Mouse (Mus musculus): ENCODE measurements around the gene Ccl6. TPM values are rescaled to one million over a fixed set of nuclear protein-coding genes. Genes with fewer than 3 reads are reported as not detected.

The Ccl6 gene
- polyA plus RNA-seq, 1 experiment from 2014 or later = 2.1 TPM

GRCm38 (mm10) chr11:83618238-83618637 lies 25.4 kb upstream of the Ccl6 start:
- no peak for DNase-seq (ENCODE audit: extremely low spot score, low spot score)
- Histone ChIP-seq H3K36me3 (replicated peaks) (no peaks in the 10 kb centered on the region), H3K4me1 (no peaks in the 10 kb centered on the region), H3K9me3 (no peaks in the 10 kb centered on the region), H3K4me3 (no peak overlapping the region), H3K27me3 (ENCODE audit: poor library complexity, severe bottlenecking) (no peaks in the 10 kb centered on the region), H3K27ac (no peak overlapping the region)
- 68% methylated on average over 5 of the region's 5 CpGs for WGBS

GRCm38 (mm10) chr11:83616586-83616985 lies 23.7 kb upstream of the Ccl6 start:
- 94% methylated on average over 1 of the region's 1 CpGs for WGBS
- H3K27me3 ChIP-seq (ENCODE audit: poor library complexity, severe bottlenecking) = no peaks in the 10 kb centered on the region

GRCm38 (mm10) chr11:83610900-83611299 lies 18.0 kb upstream of the Ccl6 start:
- WGBS = 86% methylated on average over 2 of the region's 2 CpGs

More at GRCm38 (mm10) chr11:83616586-83616985, 23.7 kb upstream of the Ccl6 start:
- Histone ChIP-seq H3K4me1 (no peaks in the 10 kb centered on the region), H3K27ac (no peak overlapping the region), H3K4me3 (no peak overlapping the region), H3K36me3 (replicated peaks) (no peaks in the 10 kb centered on the region), H3K9me3 (no peaks in the 10 kb centered on the region)
- DNase-seq (ENCODE audit: extremely low spot score, low spot score) = no peak

DNA sequence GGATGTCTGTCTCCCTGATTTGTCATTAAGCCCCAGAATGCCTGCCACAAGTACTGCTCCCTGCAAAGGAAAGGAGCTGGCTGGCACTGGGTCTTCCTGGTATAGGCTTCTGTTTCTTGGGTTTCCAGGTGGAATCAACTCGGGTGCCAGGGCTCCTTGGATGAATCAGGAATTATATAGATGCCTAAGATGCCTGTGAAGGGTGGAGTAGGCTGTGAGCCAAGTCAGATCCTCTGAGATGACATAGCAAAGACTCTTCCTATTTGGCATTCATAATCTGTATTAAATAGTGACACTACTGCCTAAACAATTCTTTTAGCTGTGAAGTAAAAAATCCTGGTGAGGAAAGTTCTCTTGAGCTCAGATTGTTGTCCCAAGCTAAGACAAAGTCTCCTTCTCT lies 13.5 kb upstream of the Ccl6 start:
- WGBS = 63% methylated on average over 1 of the region's 1 CpGs
- no peak for DNase-seq (ENCODE audit: extremely low spot score, low spot score)
- Histone ChIP-seq H3K9me3 (no peaks in the 10 kb centered on the region), H3K27me3 (ENCODE audit: poor library complexity, severe bottlenecking) (no peaks in the 10 kb centered on the region), H3K4me1 (no peaks in the 10 kb centered on the region), H3K4me3 (no peak overlapping the region), H3K36me3 (replicated peaks) (no peaks in the 10 kb centered on the region), H3K27ac (no peak overlapping the region)

More at GRCm38 (mm10) chr11:83610900-83611299, 18.0 kb upstream of the Ccl6 start:
- Histone ChIP-seq H3K4me3 (no peak overlapping the region), H3K27me3 (ENCODE audit: poor library complexity, severe bottlenecking) (no peaks in the 10 kb centered on the region), H3K27ac (no peak overlapping the region), H3K4me1 (no peaks in the 10 kb centered on the region), H3K36me3 (replicated peaks) (no peaks in the 10 kb centered on the region), H3K9me3 (no peaks in the 10 kb centered on the region)
- no peak for DNase-seq (ENCODE audit: extremely low spot score, low spot score)

GRCm38 (mm10) chr11:83605535-83605934 lies 12.6 kb upstream of the Ccl6 start:
- H3K27ac ChIP-seq = no peak overlapping the region
- H3K9me3 ChIP-seq = no peaks in the 10 kb centered on the region
- no peaks in the 10 kb centered on the region for H3K36me3 ChIP-seq (replicated peaks)
- H3K27me3 ChIP-seq (ENCODE audit: poor library complexity, severe bottlenecking) = no peaks in the 10 kb centered on the region
- no peak overlapping the region for H3K4me3 ChIP-seq
- H3K4me1 ChIP-seq = no peaks in the 10 kb centered on the region
- WGBS = 85% methylated on average over 3 of the region's 3 CpGs
- no peak for DNase-seq (ENCODE audit: extremely low spot score, low spot score)

DNA sequence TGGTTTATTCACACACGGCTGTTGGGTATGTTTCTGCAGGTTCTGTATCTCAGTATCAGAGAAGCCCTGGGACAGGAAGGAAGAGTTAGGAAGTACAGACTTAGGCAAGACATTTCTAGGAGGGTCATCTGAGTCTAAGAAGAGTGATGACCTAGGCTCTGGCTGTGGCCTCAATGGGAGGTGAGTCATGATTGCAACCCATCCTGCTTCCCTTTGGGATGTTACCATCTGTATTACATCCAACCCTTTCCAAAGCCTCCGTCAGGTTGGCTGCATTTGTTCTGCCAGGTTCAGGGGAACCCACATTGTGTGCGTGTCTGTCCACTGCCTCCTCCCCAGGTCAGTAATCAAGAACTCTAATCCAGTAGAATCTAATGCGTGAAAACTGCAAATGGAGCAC lies 11.8 kb upstream of the Ccl6 start:
- WGBS = 91% methylated on average over 4 of the region's 4 CpGs
- Histone ChIP-seq H3K4me3 (no peak overlapping the region), H3K4me1 (no peaks in the 10 kb centered on the region), H3K9me3 (no peaks in the 10 kb centered on the region), H3K27me3 (ENCODE audit: poor library complexity, severe bottlenecking) (no peaks in the 10 kb centered on the region), H3K36me3 (replicated peaks) (no peaks in the 10 kb centered on the region), H3K27ac (no peak overlapping the region)
- no peak for DNase-seq (ENCODE audit: extremely low spot score, low spot score)

DNA sequence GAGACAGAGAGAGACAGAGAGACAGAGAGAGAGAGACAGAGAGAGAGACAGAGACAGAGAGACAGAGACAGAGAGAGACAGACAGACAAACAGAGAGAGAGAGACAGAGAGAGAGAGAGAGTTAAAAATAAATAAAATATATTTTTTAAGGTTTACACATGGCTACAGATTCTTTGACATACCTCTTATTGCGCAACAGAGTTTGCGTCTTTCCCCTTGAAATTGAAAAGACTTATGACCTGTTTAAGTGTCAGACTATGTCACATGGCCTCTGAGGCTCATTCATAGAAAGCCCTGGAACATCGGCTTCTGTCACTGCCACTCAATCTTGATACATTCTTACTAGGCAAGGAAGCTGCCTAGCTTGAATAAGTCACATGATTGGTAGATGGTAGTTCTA lies 10.5 kb upstream of the Ccl6 start:
- Histone ChIP-seq H3K4me3 (no peak overlapping the region), H3K36me3 (replicated peaks) (no peaks in the 10 kb centered on the region), H3K27ac (no peak overlapping the region), H3K27me3 (ENCODE audit: poor library complexity, severe bottlenecking) (no peaks in the 10 kb centered on the region), H3K4me1 (no peaks in the 10 kb centered on the region), H3K9me3 (no peaks in the 10 kb centered on the region)
- 96% methylated on average over 3 of the region's 3 CpGs for WGBS
- no peak for DNase-seq (ENCODE audit: extremely low spot score, low spot score)

DNA sequence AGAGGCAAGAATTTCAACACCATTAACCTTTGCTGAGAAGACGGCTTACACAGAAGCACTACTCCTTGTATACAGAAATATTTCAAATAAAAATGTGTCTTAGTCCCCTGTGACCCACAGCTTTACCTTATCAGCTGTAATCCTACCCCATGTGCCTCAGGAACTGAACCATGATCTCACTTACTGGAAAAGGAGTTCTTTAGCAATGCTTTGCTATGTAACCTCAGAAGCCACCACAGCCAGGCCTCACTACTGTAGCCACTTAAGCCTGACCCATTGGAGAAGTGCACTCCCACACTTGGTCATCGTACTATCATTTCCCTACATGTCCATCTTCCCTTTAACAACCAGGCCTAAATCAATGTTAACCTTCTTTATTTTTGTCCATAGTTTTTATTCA lies 7.7 kb upstream of the Ccl6 start:
- no peak for DNase-seq (ENCODE audit: extremely low spot score, low spot score)
- H3K27ac ChIP-seq = no peak overlapping the region
- H3K4me1 ChIP-seq = no peaks in the 10 kb centered on the region
- no peaks in the 10 kb centered on the region for H3K9me3 ChIP-seq
- H3K27me3 ChIP-seq (ENCODE audit: poor library complexity, severe bottlenecking) = no peaks in the 10 kb centered on the region
- H3K4me3 ChIP-seq = no peak overlapping the region
- WGBS = 86% methylated on average over 2 of the region's 2 CpGs
- H3K36me3 ChIP-seq (replicated peaks) = no peaks in the 10 kb centered on the region

DNA sequence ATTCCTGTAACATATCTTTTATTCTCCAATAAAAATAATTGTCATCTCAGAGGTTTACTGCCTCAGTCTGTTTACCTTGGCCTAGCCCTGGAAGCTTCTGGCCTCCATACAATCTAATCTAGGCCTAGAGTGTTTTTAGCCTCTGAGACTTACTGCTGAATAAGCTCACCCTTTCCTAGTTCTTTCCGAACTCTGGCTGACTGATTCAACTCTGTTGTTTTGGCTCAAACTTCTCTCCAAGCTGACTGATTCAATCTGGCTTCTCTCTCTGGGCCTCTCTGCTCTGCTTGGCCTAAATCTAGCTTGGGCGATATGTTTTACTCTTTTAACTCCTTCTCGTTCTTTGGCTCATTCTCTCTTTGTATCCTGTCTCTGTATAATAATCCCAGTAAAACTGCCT lies 6.1 kb upstream of the Ccl6 start:
- DNase-seq (ENCODE audit: extremely low spot score, low spot score) = no peak
- no peaks in the 10 kb centered on the region for H3K9me3 ChIP-seq
- H3K36me3 ChIP-seq (replicated peaks) = no peaks in the 10 kb centered on the region
- no peaks in the 10 kb centered on the region for H3K27me3 ChIP-seq (ENCODE audit: poor library complexity, severe bottlenecking)
- no peak overlapping the region for H3K4me3 ChIP-seq
- 89% methylated on average over 3 of the region's 3 CpGs for WGBS
- H3K4me1 ChIP-seq = no peaks in the 10 kb centered on the region
- no peak overlapping the region for H3K27ac ChIP-seq

DNA sequence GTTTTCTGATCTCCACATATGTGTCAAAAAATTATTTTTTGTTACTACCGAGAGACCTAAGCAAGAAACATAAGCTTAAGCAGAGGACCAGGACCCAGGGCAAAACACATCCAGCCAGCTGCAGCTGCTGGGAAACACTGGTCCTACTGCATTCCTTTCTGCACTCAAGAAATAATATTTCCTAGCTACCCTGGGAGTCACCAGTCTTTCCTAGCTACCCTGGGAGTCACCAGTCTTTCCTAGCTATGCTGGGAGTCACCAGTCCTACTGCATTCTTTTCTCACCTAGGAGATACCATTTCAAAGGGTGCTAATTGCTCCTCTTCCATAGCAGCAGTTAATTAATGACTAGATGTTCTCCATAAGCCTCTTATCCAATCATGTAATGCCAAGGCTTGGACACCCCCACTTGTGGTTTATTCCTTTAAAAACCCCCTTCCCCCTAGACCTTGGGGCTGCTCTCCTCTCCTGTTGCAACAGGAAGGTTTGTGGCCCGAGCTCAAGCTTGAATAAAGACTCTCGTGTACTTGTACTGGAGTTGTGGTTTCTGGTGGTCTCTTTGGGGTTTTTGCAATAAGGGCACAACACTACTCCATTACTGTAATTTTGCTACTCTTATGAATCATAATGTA lies 5.4 kb upstream of the Ccl6 start:
- whole genome bisulfite sequencing = 85% methylated on average over 3 of the region's 3 CpGs
- H3K36me3 ChIP-seq (replicated peaks) = no peaks in the 10 kb centered on the region

GRCm38 (mm10) chr11:83597796-83598195 lies 4.9 kb upstream of the Ccl6 start:
- Histone ChIP-seq H3K36me3 (replicated peaks) (no peaks in the 10 kb centered on the region), H3K27ac (no peak overlapping the region), H3K4me1 (no peaks in the 10 kb centered on the region), H3K27me3 (ENCODE audit: poor library complexity, severe bottlenecking) (no peaks in the 10 kb centered on the region), H3K9me3 (no peaks in the 10 kb centered on the region), H3K4me3 (no peak overlapping the region)
- DNase-seq (ENCODE audit: extremely low spot score, low spot score) = no peak
- WGBS = 90% methylated on average over 7 of the region's 7 CpGs

More for the DNA sequence above, 5.4 kb upstream of the Ccl6 start:
- H3K27ac ChIP-seq = no peak overlapping the region
- no peaks in the 10 kb centered on the region for H3K27me3 ChIP-seq (ENCODE audit: poor library complexity, severe bottlenecking)
- DNase-seq (ENCODE audit: extremely low spot score, low spot score) = no peak
- H3K9me3 ChIP-seq = no peaks in the 10 kb centered on the region
- no peak overlapping the region for H3K4me3 ChIP-seq
- no peaks in the 10 kb centered on the region for H3K4me1 ChIP-seq

DNA sequence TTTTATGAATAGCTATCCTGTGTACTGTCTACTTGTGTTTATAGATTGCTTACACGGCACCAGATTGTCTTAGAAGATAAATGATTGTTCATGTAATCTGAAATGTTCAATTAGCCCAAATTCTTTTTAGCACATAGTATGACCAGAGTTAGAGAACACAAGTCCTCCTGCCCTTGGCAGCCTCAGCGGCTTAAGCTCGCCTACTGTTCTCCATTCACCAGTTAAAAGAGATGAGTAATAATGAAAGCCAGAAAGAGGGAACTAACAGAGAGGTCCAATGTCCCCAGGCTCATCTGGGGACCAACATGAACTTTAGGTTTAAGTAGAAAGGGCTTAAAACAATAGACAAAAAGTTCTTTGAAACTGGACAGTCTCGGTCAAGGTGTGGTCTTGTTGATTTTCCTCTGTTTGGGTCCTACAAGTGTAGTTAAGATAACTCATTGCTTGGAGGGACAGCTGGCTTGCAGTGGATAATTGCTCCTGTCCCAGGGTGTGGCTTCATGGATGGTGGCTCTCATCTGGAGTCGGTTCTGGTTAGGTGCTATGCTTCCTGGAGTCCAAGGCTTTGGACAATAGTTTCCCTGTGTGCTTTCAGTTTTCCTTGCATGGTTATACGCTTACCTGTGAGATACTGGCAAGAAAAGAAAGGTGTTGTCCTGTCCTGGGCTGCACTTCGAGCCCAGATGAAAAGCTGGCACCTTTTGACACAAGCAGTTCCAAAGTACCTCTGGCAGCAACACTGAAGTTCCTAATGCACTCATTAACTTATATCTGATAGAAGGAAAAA lies 3.0 kb upstream of the Ccl6 start:
- Histone ChIP-seq H3K4me3 (no peak overlapping the region), H3K27me3 (ENCODE audit: poor library complexity, severe bottlenecking) (no peaks in the 10 kb centered on the region), H3K36me3 (replicated peaks) (no peaks in the 10 kb centered on the region), H3K27ac (no peak overlapping the region), H3K9me3 (no peaks in the 10 kb centered on the region), H3K4me1 (no peaks in the 10 kb centered on the region)
- DNase-seq (ENCODE audit: extremely low spot score, low spot score) = no peak
- WGBS = 83% methylated on average over 7 of the region's 7 CpGs

DNA sequence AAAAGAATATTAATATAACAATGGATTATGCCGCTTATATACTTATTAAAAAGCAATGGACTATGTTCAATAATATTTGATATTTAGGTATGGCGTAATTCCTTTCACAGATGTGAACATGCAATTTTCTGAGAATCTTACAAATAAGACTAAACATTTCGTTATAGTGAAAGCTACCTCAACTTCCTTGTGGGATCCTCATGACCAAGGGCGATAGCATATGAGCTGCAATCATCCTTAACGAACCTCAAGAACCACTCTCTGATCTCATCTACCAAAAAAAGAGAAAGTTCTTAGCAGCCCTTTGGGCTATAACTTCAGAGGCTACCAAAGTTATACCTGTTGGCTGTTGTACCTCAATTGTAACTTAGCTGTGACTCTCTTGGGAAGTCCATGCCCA lies 566 bp upstream of the Ccl6 start:
- H3K4me1 ChIP-seq = no peaks in the 10 kb centered on the region
- WGBS = 94% methylated on average over 5 of the region's 5 CpGs
- no peak for DNase-seq (ENCODE audit: extremely low spot score, low spot score)
- H3K27ac ChIP-seq = no peak overlapping the region
- H3K4me3 ChIP-seq = no peak overlapping the region
- H3K9me3 ChIP-seq = no peaks in the 10 kb centered on the region
- no peaks in the 10 kb centered on the region for H3K36me3 ChIP-seq (replicated peaks)
- no peaks in the 10 kb centered on the region for H3K27me3 ChIP-seq (ENCODE audit: poor library complexity, severe bottlenecking)
